Mouse (Mus musculus): Measurements from ENCODE around the gene Senp6.
"Not testable (repeated sequence)": the region's sequence is repeated elsewhere in the genome, so short reads cannot be mapped to it uniquely, and the experiment has no call there.

Gene Senp6

GRCm38 (mm10) chr9:80084429-80085092 is 17.9 kb downstream of the Senp6 start:
- no peak for DNase-seq

DNA sequence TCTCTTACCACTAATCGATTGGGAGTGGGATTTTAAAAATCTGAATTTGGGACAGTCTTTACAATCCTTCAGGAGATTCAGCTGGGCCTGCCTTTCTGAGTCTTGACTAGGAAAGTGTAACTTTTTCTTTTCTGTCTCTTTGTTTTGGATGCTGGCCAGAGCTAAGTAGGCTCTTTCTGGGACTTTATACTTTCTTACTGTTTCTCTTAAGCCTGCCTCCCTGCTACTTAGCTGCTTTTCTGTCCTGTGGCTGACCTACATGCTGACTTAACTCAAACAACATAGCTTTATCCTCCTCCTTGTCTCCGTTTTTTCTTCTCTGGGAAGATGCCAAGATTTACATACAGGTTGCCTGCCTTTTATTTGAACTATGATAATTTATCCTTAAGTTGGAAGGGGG is 19.0 kb downstream of the Senp6 start:
- no peak for DNase-seq

GRCm38 (mm10) chr9:80086272-80086966 is 19.7 kb downstream of the Senp6 start:
- DNase-seq, result not testable (repeated sequence)

GRCm38 (mm10) chr9:80089409-80089808 is 22.7 kb downstream of the Senp6 start:
- no peak for DNase-seq

- no peak for DNase-seq
Observed at GRCm38 (mm10) chr9:80096325-80096724, 29.6 kb downstream of the Senp6 start.

DNA sequence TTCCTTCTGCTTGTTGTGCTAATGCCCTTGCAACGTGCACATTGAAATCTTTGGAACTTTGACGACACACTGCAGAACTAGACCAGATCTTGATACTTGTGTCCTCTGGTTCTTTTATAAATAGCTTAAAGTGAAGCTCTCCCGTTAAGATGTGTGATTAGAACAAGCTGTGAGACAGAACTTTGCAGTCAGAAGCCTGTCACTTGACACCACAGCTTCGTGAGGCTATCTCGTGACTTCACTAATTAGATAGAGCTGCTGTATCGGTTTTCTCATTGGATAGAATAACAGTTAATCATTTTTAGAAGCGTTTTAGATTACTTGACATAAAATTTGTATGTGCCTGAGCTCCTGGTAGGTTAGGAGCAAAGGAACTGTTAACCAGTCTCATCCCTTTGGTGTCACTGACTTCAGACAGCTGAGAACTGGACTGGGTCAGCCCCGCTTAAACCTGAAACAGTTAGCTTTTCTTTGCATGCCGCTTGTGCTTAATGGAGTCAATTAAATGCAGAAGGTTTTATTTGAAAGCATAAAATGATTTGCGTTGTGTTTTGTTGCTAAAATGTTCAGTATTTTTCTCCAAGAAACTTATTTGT is 79.4 kb downstream of the Senp6 start:
- no peak for DNase-seq

DNA sequence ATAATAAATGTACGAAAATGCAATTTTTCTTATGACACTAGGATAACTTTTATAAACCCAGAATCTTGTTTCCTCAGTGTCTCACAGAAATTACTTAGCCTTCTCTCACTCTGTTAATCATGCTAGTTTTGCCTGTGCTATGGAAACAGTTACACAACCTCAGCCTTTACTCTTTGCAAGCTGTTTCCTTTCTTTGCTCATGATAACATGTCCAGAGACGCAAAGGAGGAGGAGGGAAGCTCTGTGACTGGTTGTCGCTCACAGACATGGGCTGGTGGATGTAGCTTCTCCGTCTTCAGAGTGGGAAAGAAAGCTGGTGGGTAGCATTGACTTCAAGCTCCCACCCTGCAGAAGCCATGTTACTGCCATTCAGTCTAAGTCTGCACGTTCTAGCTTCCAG is 82.9 kb downstream of the Senp6 start:
- DNase-seq, result no peak

DNA sequence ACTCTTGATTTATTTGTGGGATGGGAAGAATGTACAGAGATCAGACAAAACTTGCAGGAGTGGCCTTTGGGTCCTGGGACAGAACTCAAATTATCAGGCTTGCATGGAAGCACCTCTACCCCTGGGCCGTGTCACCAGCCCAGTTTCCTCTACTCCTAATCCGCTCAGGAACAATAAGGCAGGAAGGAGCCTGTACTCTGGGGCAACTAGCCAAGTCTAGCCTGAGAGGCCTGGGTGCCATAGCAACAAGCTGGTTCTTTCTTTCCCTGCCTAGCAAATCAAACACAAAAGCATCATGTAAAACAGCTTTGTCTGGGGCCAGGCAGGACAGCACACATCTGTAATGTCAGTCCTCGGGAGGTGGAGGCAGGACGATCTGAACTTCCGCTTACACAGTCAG is 88.6 kb downstream of the Senp6 start:
- peak; percentile 79 for DNase-seq

DNA sequence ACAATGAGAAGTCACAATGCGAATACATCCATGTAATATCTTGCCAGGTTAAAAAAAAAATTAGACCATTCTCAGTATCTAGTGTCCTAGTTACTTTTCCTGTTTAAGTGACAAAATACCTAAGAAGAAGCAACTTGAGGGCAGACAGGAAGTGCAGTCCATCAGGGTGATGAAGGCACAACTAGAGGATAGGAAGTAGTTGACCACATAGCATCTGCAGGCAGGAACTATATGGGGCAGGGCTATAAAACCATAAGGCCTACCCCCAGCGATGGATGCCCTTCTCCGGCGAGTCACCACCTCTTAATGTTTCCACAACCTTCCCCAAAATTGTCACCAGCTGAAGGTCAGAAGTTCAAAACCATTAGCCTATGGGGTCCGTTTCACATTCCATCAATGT is 90.1 kb downstream of the Senp6 start:
- DNase-seq, result no peak

- DNase-seq, result no peak
Observed at GRCm38 (mm10) chr9:80157840-80158465, 91.2 kb downstream of the Senp6 start.

DNA sequence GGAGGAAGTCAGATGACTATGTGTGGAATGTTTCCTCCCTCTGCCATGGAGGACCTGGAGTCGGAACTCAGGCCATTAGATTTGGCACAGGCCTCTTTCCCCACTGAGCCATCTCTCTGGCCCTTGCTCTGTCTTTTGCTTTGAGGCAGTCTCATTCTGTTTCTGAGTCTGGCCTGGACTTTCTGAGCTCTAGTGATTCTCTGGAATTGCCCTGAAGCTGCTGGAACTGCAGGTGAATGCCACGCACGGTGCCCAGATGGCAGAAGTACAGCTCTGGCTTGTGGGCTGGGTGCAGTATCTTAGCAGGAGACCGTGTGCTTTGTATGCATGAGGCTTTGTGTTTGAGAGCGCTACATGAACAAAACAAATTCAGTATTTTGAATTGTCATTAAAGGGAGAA is 92.2 kb downstream of the Senp6 start:
- no peak for DNase-seq

DNA sequence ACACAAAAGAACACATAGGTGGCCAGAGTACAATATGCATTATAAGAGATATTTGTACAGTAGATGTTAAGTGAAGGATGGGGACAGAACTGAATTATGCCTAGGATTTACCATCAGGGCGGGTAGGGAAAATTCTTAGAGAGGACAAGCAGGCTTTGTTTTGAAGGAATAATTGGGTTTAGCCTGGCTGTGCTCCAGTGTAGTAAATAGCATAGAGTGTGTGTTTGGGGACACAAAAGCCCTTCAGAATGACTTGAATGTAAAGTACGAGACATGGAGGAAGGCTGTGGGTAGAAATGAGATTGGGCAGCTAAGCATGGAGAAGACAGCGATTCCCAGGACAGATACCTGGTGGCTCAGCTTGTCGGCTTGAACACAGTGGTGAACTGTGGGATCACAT is 94.7 kb downstream of the Senp6 start:
- no peak for DNase-seq

- no peak for DNase-seq
Observed at GRCm38 (mm10) chr9:80163126-80163723, 96.5 kb downstream of the Senp6 start.

DNA sequence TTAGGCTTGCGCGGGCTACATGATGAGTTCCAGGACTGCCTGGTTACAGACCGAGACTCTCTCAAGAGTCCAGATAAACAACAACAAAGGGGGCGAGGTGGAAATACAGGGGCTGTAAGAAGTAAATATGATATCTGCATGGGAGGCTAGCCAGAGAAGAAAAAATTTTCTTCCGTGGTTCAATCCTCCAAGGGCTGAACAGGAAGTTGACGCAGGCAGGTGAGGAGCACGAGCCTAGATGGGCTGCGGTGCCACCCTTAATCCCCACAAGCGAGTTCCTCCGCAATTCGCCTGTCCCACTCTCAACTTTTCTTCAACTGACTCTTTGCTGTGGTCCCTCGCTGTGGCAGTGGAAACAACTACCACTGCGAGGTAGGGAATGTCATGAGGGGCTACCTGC is 97.5 kb downstream of the Senp6 start:
- peak; percentile 41 for DNase-seq

DNA sequence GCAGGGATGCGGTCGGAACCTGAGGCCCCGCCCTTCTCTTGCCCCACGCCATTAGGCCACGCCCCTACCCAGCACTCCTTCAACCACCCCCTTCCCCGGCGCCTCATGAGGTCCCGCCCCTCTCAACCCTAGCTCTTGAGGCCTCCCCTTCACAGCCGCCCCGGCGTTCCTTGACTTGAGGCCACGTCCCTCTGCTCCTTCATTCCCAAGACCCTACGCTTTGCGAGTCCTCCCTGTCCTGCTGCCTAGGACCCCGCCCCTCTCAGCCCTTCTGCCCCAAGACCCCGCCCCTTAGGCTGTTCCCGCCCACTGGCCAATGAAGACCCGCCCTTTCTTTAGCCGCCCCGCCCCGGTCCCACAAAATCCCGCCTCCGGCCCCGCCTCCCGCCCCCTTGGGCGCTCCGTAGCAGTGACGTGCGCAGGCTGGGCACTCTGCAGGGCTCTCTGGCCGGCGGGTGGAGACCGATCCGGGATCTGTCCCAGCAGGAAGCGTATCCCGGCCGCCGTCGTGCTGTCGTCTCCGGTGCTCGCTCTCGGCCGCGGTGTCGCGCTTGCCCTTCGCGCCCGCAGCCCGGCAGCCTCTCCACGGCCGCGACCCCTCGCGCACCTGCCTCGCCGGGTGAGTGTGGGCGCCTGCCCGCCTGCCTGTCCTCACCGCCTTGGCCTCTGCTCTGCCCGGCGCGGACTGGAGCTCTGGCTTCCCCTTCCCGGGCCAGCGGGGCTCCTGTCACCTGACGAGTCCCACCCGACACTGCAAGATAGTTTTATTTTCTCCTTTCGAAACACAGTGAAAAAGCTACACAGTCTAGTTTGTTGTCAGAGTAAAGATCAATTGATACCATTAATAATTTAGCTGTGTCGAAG is 98.1 kb downstream of the Senp6 start, which contains the start of gene Myo6:
Gene Myo6, plus strand, starts transcription at position 421 of the 864 bp plus-strand sequence.
- DNase-seq, result peak; percentile 93

- DNase-seq, result no peak
Observed at GRCm38 (mm10) chr9:80165690-80166089, 99.0 kb downstream of the Senp6 start.

GRCm38 (mm10) chr9:80166425-80166824 is 99.7 kb downstream of the Senp6 start:
- DNase-seq, result peak; percentile 57

- no peak for DNase-seq
Observed at GRCm38 (mm10) chr9:80167089-80167488, 100.4 kb downstream of the Senp6 start.

DNA sequence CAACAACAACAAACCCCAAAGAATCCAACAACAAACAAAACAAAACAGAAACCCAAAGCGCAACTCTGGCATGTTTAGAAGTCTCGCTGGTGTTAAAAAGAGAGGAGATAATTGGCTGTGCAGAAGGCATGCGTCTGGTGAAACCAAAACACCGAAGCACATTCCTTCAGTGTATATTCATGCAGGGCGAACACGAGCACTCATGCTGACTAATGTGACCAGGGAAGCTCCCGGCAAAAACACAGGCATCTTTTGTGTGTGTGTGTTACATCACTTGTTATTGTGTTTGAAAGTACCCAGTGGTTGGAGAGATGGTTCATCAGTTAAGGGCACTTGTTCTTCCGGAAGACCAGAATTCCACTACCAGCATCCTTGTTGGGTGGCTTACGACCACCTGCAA is 102.8 kb downstream of the Senp6 start:
- DNase-seq, result no peak

GRCm38 (mm10) chr9:80171241-80171640 is 104.5 kb downstream of the Senp6 start:
- no peak for DNase-seq

DNA sequence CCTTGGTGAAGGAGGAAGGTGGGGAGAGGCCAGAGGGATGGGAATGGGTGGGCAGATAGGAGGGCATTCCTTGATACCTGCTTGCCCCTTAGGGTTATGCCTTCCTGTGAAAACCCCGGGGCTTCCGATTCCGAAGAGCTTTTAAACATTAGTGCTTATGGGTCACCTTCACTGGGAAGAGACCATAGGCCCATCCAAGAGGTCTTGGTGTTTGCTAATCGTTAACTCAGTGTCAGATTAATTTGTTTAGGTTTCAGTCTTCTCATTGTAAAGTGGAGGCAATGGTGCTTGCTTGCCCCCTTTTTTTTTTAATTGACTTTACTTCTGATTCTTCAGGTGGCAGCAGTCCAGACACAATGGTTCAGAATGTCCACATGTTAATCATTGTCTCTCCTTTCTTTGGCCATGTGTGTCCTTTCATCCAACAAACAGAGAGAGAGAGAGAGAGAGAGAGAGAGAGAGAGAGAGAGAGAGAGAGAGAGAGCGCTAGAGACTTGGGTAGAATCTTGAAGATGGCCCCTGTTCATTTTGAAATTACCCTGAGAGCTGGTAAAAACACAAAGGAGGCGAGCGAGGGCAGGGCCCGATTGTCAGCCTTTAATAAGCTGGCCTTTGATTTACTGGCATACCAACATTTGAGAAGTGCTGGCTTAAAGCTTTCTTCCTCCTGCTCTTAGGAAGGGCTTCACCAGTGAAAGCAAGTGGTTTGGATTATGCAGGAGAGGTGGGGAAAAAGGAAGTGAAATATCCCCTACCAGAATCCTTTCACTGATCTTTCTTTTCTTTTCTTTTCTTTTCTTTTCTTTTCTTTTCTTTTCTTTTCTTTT is 105.9 kb downstream of the Senp6 start:
- no peak for DNase-seq

Data from lung, postnatal 10 days (tissue).